Mouse (Mus musculus) bone marrow, adult 2 months (tissue): ENCODE results near the gene Gbp7.

Experiments used
- CTCF ChIP-seq: fragments of 200-500 bp; IDR thresholded peaks from 2 replicates; pipeline ENCODE4 v1.5.1; 2011; ENCODE audit warnings: low read length, control low read depth; ENCODE audit not compliant: control insufficient read depth, insufficient read depth
- POLR2A ChIP-seq: fragments of 200-500 bp; IDR thresholded peaks from 2 replicates; pipeline ENCODE4 v1.6.1; 2011; ENCODE audit warnings: low read depth, mild to moderate bottlenecking, control low read depth, low read length, borderline replicate concordance; ENCODE audit not compliant: control insufficient read depth

GRCm38 (mm10) chr3:142531595-142531994, 1.5 kb downstream of the Gbp7 start:
- TF ChIP-seq CTCF (no peak), POLR2A (no peak)
